Comparison of ENCODE assay signal across 8 mouse cellular contexts in genomic region chr13:98316140-98316479, GRCm38 (mm10). TPM values are rescaled to one million over a fixed set of nuclear protein-coding genes. Genes with fewer than 3 reads are reported as not detected.
DNase-seq lines count a peak whose midpoint lies in the region; ATAC-seq and TF ChIP-seq lines count a peak whose summit lies in the region.

No protein-coding gene starts in this region.

- peaks cover 18% of the 10 kb centered on the region for H3K36me3 ChIP-seq in lung, postnatal 0 days (ENCODE audit: insufficient read depth, low read length)
- peaks cover 39% of the 10 kb centered on the region for H3K36me3 ChIP-seq in embryonic facial prominence, embryonic 14.5 days (ENCODE audit: control insufficient read depth, insufficient read depth, low read length)
- peaks cover 42% of the 10 kb centered on the region for H3K36me3 ChIP-seq in limb, embryonic 10.5 days

- H3K4me3 ChIP-seq in lung, postnatal 0 days (ENCODE audit: low read depth, low read length) = peak overlapping the region; percentile 94
- H3K4me3 ChIP-seq in embryonic facial prominence, embryonic 14.5 days (ENCODE audit: low read depth, low read length) = peak overlapping the region; percentile 99
- peak overlapping the region; percentile 100 for H3K4me3 ChIP-seq in limb, embryonic 10.5 days
- H3K4me3 ChIP-seq in olfactory bulb, adult 2 months (ENCODE audit: insufficient read depth, low read depth, low read length) = peak overlapping the region; percentile 100

- peak overlapping the region; percentile 94 for H3K9ac ChIP-seq in lung, postnatal 0 days (replicated peaks; ENCODE audit: low read depth)
- H3K9ac ChIP-seq in embryonic facial prominence, embryonic 14.5 days (ENCODE audit: low read depth, low read length) = peak overlapping the region; percentile 98

- TF ChIP-seq CTCF in lung, postnatal 0 days (IDR thresholded peaks at IDR 0.05) = no peak
- no peak for TF ChIP-seq CTCF in olfactory bulb, adult 2 months (IDR thresholded peaks at IDR 0.05; ENCODE audit: insufficient read depth, low read depth, low read length)

- TF ChIP-seq EP300 in lung, postnatal 0 days (IDR thresholded peaks at IDR 0.05) = no peak

- no peaks in the 10 kb centered on the region for H3K9me3 ChIP-seq in lung, postnatal 0 days (ENCODE audit: low read length)
- H3K9me3 ChIP-seq in embryonic facial prominence, embryonic 14.5 days (ENCODE audit: control insufficient read depth, low read length) = no peaks in the 10 kb centered on the region
- no peaks in the 10 kb centered on the region for H3K9me3 ChIP-seq in limb, embryonic 10.5 days (replicated peaks)

- peak; percentile 60 for DNase-seq in lung, postnatal 0 days (ENCODE audit: low spot score)
- DNase-seq in lung, adult 18-20 months = no peak
- DNase-seq in embryonic facial prominence, embryonic 14.5 days (ENCODE audit: low spot score) = peak; percentile 24
- no peak for DNase-seq in limb, embryonic 10.5 days (ENCODE audit: low spot score)
- DNase-seq in layer of hippocampus, adult 9-11 months = no peak
- no peak for DNase-seq in adrenal gland, adult 8-10 months
- no peak for DNase-seq in left cerebral cortex, adult 8-10 months (ENCODE audit: low spot score in 2 of 2)

- peak overlapping the region; percentile 69 for H3K4me2 ChIP-seq in lung, postnatal 0 days (replicated peaks; ENCODE audit: low read depth, low read length)
- peak overlapping the region; percentile 80 for H3K4me2 ChIP-seq in embryonic facial prominence, embryonic 14.5 days (ENCODE audit: low read depth, low read length)

- H3K27me3 ChIP-seq in lung, postnatal 0 days (replicated peaks; ENCODE audit: insufficient read depth, low read length) = no peaks in the 10 kb centered on the region
- H3K27me3 ChIP-seq in embryonic facial prominence, embryonic 14.5 days (replicated peaks; ENCODE audit: control insufficient read depth, insufficient read depth, low read length) = no peaks in the 10 kb centered on the region
- H3K27me3 ChIP-seq in limb, embryonic 10.5 days (ENCODE audit: low read depth, poor library complexity, severe bottlenecking) = no peaks in the 10 kb centered on the region

- peak overlapping the region; percentile 98 for H3K27ac ChIP-seq in lung, postnatal 0 days (ENCODE audit: low read length)
- peak overlapping the region; percentile 92 for H3K27ac ChIP-seq in embryonic facial prominence, embryonic 14.5 days (replicated peaks; ENCODE audit: low read depth, low read length)
- H3K27ac ChIP-seq in limb, embryonic 10.5 days = peak overlapping the region; percentile 98
- no peak overlapping the region for H3K27ac ChIP-seq in olfactory bulb, adult 2 months (ENCODE audit: insufficient read depth, low read depth, low read length)

- under 1% methylated on average over 16 of the region's 17 CpGs for WGBS in lung, postnatal 0 days
- WGBS in embryonic facial prominence, embryonic 14.5 days = 3% methylated on average over 16 of the region's 17 CpGs
- WGBS in limb, embryonic 10.5 days = under 1% methylated on average over 17 of the region's 17 CpGs
- WGBS in olfactory bulb, adult 2 months = 0% methylated on average over 17 of the region's 17 CpGs

- ATAC-seq in lung, postnatal 0 days = no peak
- no peak for ATAC-seq in embryonic facial prominence, embryonic 14.5 days (ENCODE audit: low read depth)

- H3K4me1 ChIP-seq in lung, postnatal 0 days (ENCODE audit: insufficient read depth, low read depth, low read length) = peaks cover 7% of the 10 kb centered on the region; the same call in 1 of the 2 replicates
- peaks cover 11% of the 10 kb centered on the region for H3K4me1 ChIP-seq in embryonic facial prominence, embryonic 14.5 days (ENCODE audit: control insufficient read depth, insufficient read depth, low read length)
- peaks cover 18% of the 10 kb centered on the region for H3K4me1 ChIP-seq in limb, embryonic 10.5 days
- H3K4me1 ChIP-seq in olfactory bulb, adult 2 months (ENCODE audit: control insufficient read depth, insufficient read depth, low read length) = no peaks in the 10 kb centered on the region

- no peak for TF ChIP-seq POLR2A in olfactory bulb, adult 2 months (IDR thresholded peaks at IDR 0.05; ENCODE audit: insufficient read depth, low read depth, low read length)

RNA-seq across cellular contexts. Expression of gene Btf3, which starts 0.7 kb away (rescaled TPM):
- 499 and 511 TPM in 2 replicates for polyA plus RNA-seq in lung, postnatal 0 days (2015; fragmentation: Nextera tagmentation; extraction: Ambion mirVana)
- 674 and 695 TPM in 2 replicates for polyA plus RNA-seq in embryonic facial prominence, embryonic 14.5 days (2014; fragmentation: Nextera tagmentation; extraction: Ambion mirVana)
- 695 and 810 TPM in 2 replicates for polyA plus RNA-seq in limb, embryonic 10.5 days (2016; fragmentation: Nextera tagmentation; extraction: Ambion mirVana)
- polyA plus RNA-seq in olfactory bulb, adult 2 months (2012; ENCODE audit: insufficient read depth, insufficient read length, low replicate concordance, missing spikeins) = 487 TPM in 1 of 2 replicates, not detected in the other
- 100 to 1,000 TPM; 278 to 323 (median 310) TPM for total RNA-seq in adrenal gland, adult 8-10 months (2022)
- total RNA-seq in left cerebral cortex, adult 8-10 months (2022) = 100 to 1,000 TPM; 167 to 188 (median 185) TPM

RNA-seq across cellular contexts. Expression of gene Gm21976, which starts 36.4 kb away (rescaled TPM):
- polyA plus RNA-seq in lung, postnatal 0 days (2015; fragmentation: Nextera tagmentation; extraction: Ambion mirVana) = 0.38 TPM in 1 of 2 replicates, not detected in the other
- not detected in 2 replicates for polyA plus RNA-seq in embryonic facial prominence, embryonic 14.5 days (2014; fragmentation: Nextera tagmentation; extraction: Ambion mirVana)
- polyA plus RNA-seq in limb, embryonic 10.5 days (2016; fragmentation: Nextera tagmentation; extraction: Ambion mirVana) = not detected in 2 replicates
- polyA plus RNA-seq in olfactory bulb, adult 2 months (2012; ENCODE audit: insufficient read depth, insufficient read length, low replicate concordance, missing spikeins) = not detected in 2 replicates
- total RNA-seq in adrenal gland, adult 8-10 months (2022) = not detected
- not detected for total RNA-seq in left cerebral cortex, adult 8-10 months (2022)

RNA-seq across cellular contexts. Expression of gene Foxd1, which starts 37.9 kb away (rescaled TPM):
- 0.05 TPM in 2 replicates for polyA plus RNA-seq in lung, postnatal 0 days (2015; fragmentation: Nextera tagmentation; extraction: Ambion mirVana)
- polyA plus RNA-seq in embryonic facial prominence, embryonic 14.5 days (2014; fragmentation: Nextera tagmentation; extraction: Ambion mirVana) = 2.9 and 3.6 TPM in 2 replicates
- 0.11 and 0.21 TPM in 2 replicates for polyA plus RNA-seq in limb, embryonic 10.5 days (2016; fragmentation: Nextera tagmentation; extraction: Ambion mirVana)
- not detected in 2 replicates for polyA plus RNA-seq in olfactory bulb, adult 2 months (2012; ENCODE audit: insufficient read depth, insufficient read length, low replicate concordance, missing spikeins)
- 1 to 10 TPM in 3 of 4 experiments, under 1 TPM in 1; 0.96 to 1.8 (median 1.4) TPM for total RNA-seq in adrenal gland, adult 8-10 months (2022)
- total RNA-seq in left cerebral cortex, adult 8-10 months (2022) = 1 to 10 TPM; 1.3 to 1.6 (median 1.5) TPM

RNA-seq across cellular contexts. Expression of gene Ankra2, which starts 53.2 kb away (rescaled TPM):
- 22.1 and 24.2 TPM in 2 replicates for polyA plus RNA-seq in lung, postnatal 0 days (2015; fragmentation: Nextera tagmentation; extraction: Ambion mirVana)
- 26.6 and 30.2 TPM in 2 replicates for polyA plus RNA-seq in embryonic facial prominence, embryonic 14.5 days (2014; fragmentation: Nextera tagmentation; extraction: Ambion mirVana)
- polyA plus RNA-seq in limb, embryonic 10.5 days (2016; fragmentation: Nextera tagmentation; extraction: Ambion mirVana) = 10.4 and 12.1 TPM in 2 replicates
- not detected in 2 replicates for polyA plus RNA-seq in olfactory bulb, adult 2 months (2012; ENCODE audit: insufficient read depth, insufficient read length, low replicate concordance, missing spikeins)
- 10 to 100 TPM; 24.0 to 34.5 (median 28.7) TPM for total RNA-seq in adrenal gland, adult 8-10 months (2022)
- 10 to 100 TPM; 43.8 to 48.6 (median 47.9) TPM for total RNA-seq in left cerebral cortex, adult 8-10 months (2022)

RNA-seq across cellular contexts. Expression of gene Utp15, which starts 53.3 kb away (rescaled TPM):
- polyA plus RNA-seq in lung, postnatal 0 days (2015; fragmentation: Nextera tagmentation; extraction: Ambion mirVana) = 8.4 and 8.7 TPM in 2 replicates
- polyA plus RNA-seq in embryonic facial prominence, embryonic 14.5 days (2014; fragmentation: Nextera tagmentation; extraction: Ambion mirVana) = 20.8 and 26.8 TPM in 2 replicates
- 51.4 and 54.5 TPM in 2 replicates for polyA plus RNA-seq in limb, embryonic 10.5 days (2016; fragmentation: Nextera tagmentation; extraction: Ambion mirVana)
- not detected in 2 replicates for polyA plus RNA-seq in olfactory bulb, adult 2 months (2012; ENCODE audit: insufficient read depth, insufficient read length, low replicate concordance, missing spikeins)
- 10 to 100 TPM; 19.8 to 24.6 (median 22.1) TPM for total RNA-seq in adrenal gland, adult 8-10 months (2022)
- 10 to 100 TPM; 22.1 to 25.2 (median 24.3) TPM for total RNA-seq in left cerebral cortex, adult 8-10 months (2022)

Comparison
In these comparisons a context has a peak if more than half of its experiments do, and no peak if none do; other contexts are left out.
1. DNase-seq: peak in lung, postnatal 0 days (single experiment) and embryonic facial prominence, embryonic 14.5 days (single experiment); none in lung, adult 18-20 months (0 of 2), limb, embryonic 10.5 days (single experiment), layer of hippocampus, adult 9-11 months (single experiment), adrenal gland, adult 8-10 months (single experiment) and left cerebral cortex, adult 8-10 months (0 of 2).
2. Peak in every context shown above with its lines, with median percentiles within 50 percentile points of each other: H3K4me3 ChIP-seq.